Mouse (Mus musculus): ENCODE data around the gene Msh3. TPM values are rescaled to one million over a fixed set of nuclear protein-coding genes. Genes with fewer than 3 reads are reported as not detected.

The Msh3 gene
- polyA plus RNA-seq, 1 experiment from 2014 or later, result 34.5 TPM

- Histone ChIP-seq H3K36me3 (replicated peaks) (peaks cover 46% of the 10 kb centered on the region), H3K4me3 (no peak overlapping the region), H3K9me3 (no peaks in the 10 kb centered on the region), H3K27me3 (replicated peaks; ENCODE audit: low read depth, poor library complexity, severe bottlenecking) (no peaks in the 10 kb centered on the region), H3K4me1 (no peaks in the 10 kb centered on the region), H3K27ac (replicated peaks) (no peak overlapping the region)
- DNase-seq (ENCODE audit: low spot score), result no peak
- WGBS, result 91% methylated on average over 5 of the region's 5 CpGs
Observed at GRCm38 (mm10) chr13:92314613-92315012, 40.2 kb downstream of the Msh3 start.

- peaks cover 44% of the 10 kb centered on the region for H3K36me3 ChIP-seq (replicated peaks)
- 97% methylated on average over 11 of the region's 11 CpGs for WGBS
Observed at GRCm38 (mm10) chr13:92305680-92306079, 49.1 kb downstream of the Msh3 start, which contains the start of gene Gm20379. TSS of gene Gm20379 (plus strand) at chr13:92305980.

GRCm38 (mm10) chr13:92304291-92304690, 50.5 kb downstream of the Msh3 start:
- H3K4me3 ChIP-seq, result no peak overlapping the region
- H3K27ac ChIP-seq (replicated peaks), result no peak overlapping the region
- H3K4me1 ChIP-seq, result peaks cover 6% of the 10 kb centered on the region; the same call in 1 of the 2 replicates
- 95% methylated on average over 5 of the region's 5 CpGs for WGBS
- no peak for DNase-seq (ENCODE audit: low spot score)
- H3K9me3 ChIP-seq, result no peaks in the 10 kb centered on the region
- H3K27me3 ChIP-seq (replicated peaks; ENCODE audit: low read depth, poor library complexity, severe bottlenecking), result no peaks in the 10 kb centered on the region
- H3K36me3 ChIP-seq (replicated peaks), result peaks cover 53% of the 10 kb centered on the region

More at GRCm38 (mm10) chr13:92305680-92306079, 49.1 kb downstream of the Msh3 start, which contains the start of gene Gm20379:
- DNase-seq (ENCODE audit: low spot score), result no peak
- Histone ChIP-seq H3K27ac (replicated peaks) (no peak within 1 kb of the TSS), H3K9me3 (no peaks in the 10 kb centered on the region), H3K4me1 (peaks cover 6% of the 10 kb centered on the region; the same call in 1 of the 2 replicates), H3K4me3 (no peak within 1 kb of the TSS), H3K27me3 (replicated peaks; ENCODE audit: low read depth, poor library complexity, severe bottlenecking) (no peaks in the 10 kb centered on the region)

- WGBS, result 91% methylated on average over 8 of the region's 8 CpGs
- DNase-seq (ENCODE audit: low spot score), result no peak
- peaks cover 52% of the 10 kb centered on the region for H3K36me3 ChIP-seq (replicated peaks)
Observed at GRCm38 (mm10) chr13:92303062-92303948, 51.5 kb downstream of the Msh3 start.

GRCm38 (mm10) chr13:92302466-92302865, 52.3 kb downstream of the Msh3 start:
- Histone ChIP-seq H3K27ac (replicated peaks) (no peak overlapping the region), H3K4me3 (no peak overlapping the region), H3K4me1 (peaks cover 6% of the 10 kb centered on the region; the same call in 1 of the 2 replicates), H3K9me3 (no peaks in the 10 kb centered on the region), H3K27me3 (replicated peaks; ENCODE audit: low read depth, poor library complexity, severe bottlenecking) (no peaks in the 10 kb centered on the region), H3K36me3 (replicated peaks) (peaks cover 49% of the 10 kb centered on the region)
- DNase-seq (ENCODE audit: low spot score), result no peak
- WGBS, result 83% methylated on average over 4 of the region's 4 CpGs

More at GRCm38 (mm10) chr13:92303062-92303948, 51.5 kb downstream of the Msh3 start:
- Histone ChIP-seq H3K4me3 (no peak overlapping the region), H3K9me3 (no peaks in the 10 kb centered on the region), H3K4me1 (peaks cover 6% of the 10 kb centered on the region; the same call in 1 of the 2 replicates), H3K27me3 (replicated peaks; ENCODE audit: low read depth, poor library complexity, severe bottlenecking) (no peaks in the 10 kb centered on the region), H3K27ac (replicated peaks) (no peak overlapping the region)

GRCm38 (mm10) chr13:92301754-92302153, 53.0 kb downstream of the Msh3 start:
- WGBS, result 86% methylated on average over 4 of the region's 4 CpGs
- H3K9me3 ChIP-seq, result no peaks in the 10 kb centered on the region
- peaks cover 56% of the 10 kb centered on the region for H3K36me3 ChIP-seq (replicated peaks)
- peaks cover 6% of the 10 kb centered on the region; the same call in 1 of the 2 replicates for H3K4me1 ChIP-seq
- H3K27me3 ChIP-seq (replicated peaks; ENCODE audit: low read depth, poor library complexity, severe bottlenecking), result no peaks in the 10 kb centered on the region
- no peak overlapping the region for H3K4me3 ChIP-seq
- no peak for DNase-seq (ENCODE audit: low spot score)
- no peak overlapping the region for H3K27ac ChIP-seq (replicated peaks)

- DNase-seq (ENCODE audit: low spot score), result no peak
- WGBS, result 55% methylated on average over 1 of the region's 1 CpGs
- Histone ChIP-seq H3K9me3 (no peaks in the 10 kb centered on the region), H3K27ac (replicated peaks) (no peak overlapping the region), H3K4me3 (no peak overlapping the region), H3K27me3 (replicated peaks; ENCODE audit: low read depth, poor library complexity, severe bottlenecking) (no peaks in the 10 kb centered on the region), H3K4me1 (peaks cover 6% of the 10 kb centered on the region; the same call in 1 of the 2 replicates), H3K36me3 (replicated peaks) (peaks cover 56% of the 10 kb centered on the region)
Observed at GRCm38 (mm10) chr13:92299522-92299921, 55.3 kb downstream of the Msh3 start.

- H3K36me3 ChIP-seq (replicated peaks), result peaks cover 59% of the 10 kb centered on the region
- H3K27ac ChIP-seq (replicated peaks), result no peak overlapping the region
- 98% methylated on average over 2 of the region's 2 CpGs for WGBS
- H3K27me3 ChIP-seq (replicated peaks; ENCODE audit: low read depth, poor library complexity, severe bottlenecking), result no peaks in the 10 kb centered on the region
- no peaks in the 10 kb centered on the region for H3K9me3 ChIP-seq
- no peak for DNase-seq (ENCODE audit: low spot score)
- H3K4me1 ChIP-seq, result peaks cover 6% of the 10 kb centered on the region; the same call in 1 of the 2 replicates
- no peak overlapping the region for H3K4me3 ChIP-seq
Observed at GRCm38 (mm10) chr13:92297021-92297420, 57.8 kb downstream of the Msh3 start.

- H3K36me3 ChIP-seq (replicated peaks), result peaks cover 61% of the 10 kb centered on the region
- no peak overlapping the region for H3K27ac ChIP-seq (replicated peaks)
- no peak for DNase-seq (ENCODE audit: low spot score)
- H3K27me3 ChIP-seq (replicated peaks; ENCODE audit: low read depth, poor library complexity, severe bottlenecking), result no peaks in the 10 kb centered on the region
- H3K4me3 ChIP-seq, result no peak overlapping the region
- peaks cover 4% of the 10 kb centered on the region; the same call in 1 of the 2 replicates for H3K4me1 ChIP-seq
- H3K9me3 ChIP-seq, result no peaks in the 10 kb centered on the region
- WGBS, result 93% methylated on average over 4 of the region's 4 CpGs
Observed at GRCm38 (mm10) chr13:92296490-92296889, 58.3 kb downstream of the Msh3 start.

- H3K27me3 ChIP-seq (replicated peaks; ENCODE audit: low read depth, poor library complexity, severe bottlenecking), result no peaks in the 10 kb centered on the region
- no peak overlapping the region for H3K4me3 ChIP-seq
- 85% methylated on average over 5 of the region's 5 CpGs for WGBS
- no peak for DNase-seq (ENCODE audit: low spot score)
- H3K9me3 ChIP-seq, result no peaks in the 10 kb centered on the region
- H3K36me3 ChIP-seq (replicated peaks), result peaks cover 63% of the 10 kb centered on the region
- H3K4me1 ChIP-seq, result no peaks in the 10 kb centered on the region
- no peak overlapping the region for H3K27ac ChIP-seq (replicated peaks)
Observed at GRCm38 (mm10) chr13:92293883-92294282, 60.9 kb downstream of the Msh3 start.

- H3K27me3 ChIP-seq (replicated peaks; ENCODE audit: low read depth, poor library complexity, severe bottlenecking), result no peaks in the 10 kb centered on the region
- H3K9me3 ChIP-seq, result no peaks in the 10 kb centered on the region
- H3K4me3 ChIP-seq, result no peak overlapping the region
- H3K27ac ChIP-seq (replicated peaks), result no peak overlapping the region
- H3K4me1 ChIP-seq, result no peaks in the 10 kb centered on the region
- DNase-seq (ENCODE audit: low spot score), result no peak
- peaks cover 52% of the 10 kb centered on the region for H3K36me3 ChIP-seq (replicated peaks)
- 79% methylated on average over 4 of the region's 4 CpGs for WGBS
Observed at GRCm38 (mm10) chr13:92291605-92292004, 63.2 kb downstream of the Msh3 start.

- no peaks in the 10 kb centered on the region for H3K9me3 ChIP-seq
- H3K27ac ChIP-seq (replicated peaks), result no peak overlapping the region
- DNase-seq (ENCODE audit: low spot score), result no peak
- peaks cover 38% of the 10 kb centered on the region for H3K36me3 ChIP-seq (replicated peaks)
- no peak overlapping the region for H3K4me3 ChIP-seq
- H3K27me3 ChIP-seq (replicated peaks; ENCODE audit: low read depth, poor library complexity, severe bottlenecking), result no peaks in the 10 kb centered on the region
- no peaks in the 10 kb centered on the region for H3K4me1 ChIP-seq
- WGBS, result 89% methylated on average over 2 of the region's 2 CpGs
Observed at GRCm38 (mm10) chr13:92277027-92277426, 77.8 kb downstream of the Msh3 start.

GRCm38 (mm10) chr13:92275292-92275691, 79.5 kb downstream of the Msh3 start:
- Histone ChIP-seq H3K4me3 (no peak overlapping the region), H3K4me1 (no peaks in the 10 kb centered on the region), H3K27me3 (replicated peaks; ENCODE audit: low read depth, poor library complexity, severe bottlenecking) (no peaks in the 10 kb centered on the region), H3K36me3 (replicated peaks) (peaks cover 30% of the 10 kb centered on the region), H3K27ac (replicated peaks) (no peak overlapping the region), H3K9me3 (no peaks in the 10 kb centered on the region)
- 82% methylated on average over 9 of the region's 9 CpGs for WGBS
- no peak for DNase-seq (ENCODE audit: low spot score)

All from embryonic facial prominence, embryonic 10.5 days (tissue).